Mouse (Mus musculus): ENCODE measurements around the gene Xpnpep2. TPM values are rescaled to one million over a fixed set of nuclear protein-coding genes. Genes with fewer than 3 reads are reported as not detected.

Xpnpep2 gene
- total and polyA plus RNA-seq, 3 experiments: 0.39 to 2.0 (median 1.7) TPM

DNA sequence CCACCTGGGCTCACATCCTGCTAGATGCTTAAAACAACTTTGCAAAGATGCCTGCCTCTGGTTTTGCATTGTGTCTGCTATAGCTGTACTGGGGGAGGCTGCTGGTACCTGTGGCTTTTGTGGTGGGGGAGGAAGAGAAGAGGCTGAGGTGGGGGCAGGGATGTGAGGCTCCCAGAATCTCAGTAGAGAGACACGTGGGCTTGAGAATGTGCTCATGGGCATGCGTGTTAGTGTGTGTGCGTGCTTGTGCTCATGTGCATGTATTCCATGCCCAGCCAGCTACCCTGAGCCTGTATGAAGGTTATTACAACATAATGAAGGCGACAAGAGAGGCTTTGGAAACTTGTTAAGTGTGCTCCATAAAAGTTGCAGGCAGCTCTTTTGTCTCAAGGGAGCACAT lies 28.4 kb downstream of the Xpnpep2 start:
- TF ChIP-seq CTCF (IDR thresholded peaks at IDR 0.05; ENCODE audit: low read depth, low read length): no peak
- TF ChIP-seq POLR2AphosphoS5 (IDR thresholded peaks at IDR 0.05; ENCODE audit: insufficient replicate concordance, low read depth, low read length): no peak
- Histone ChIP-seq H3K27me3 (ENCODE audit: insufficient read depth, low read length) (no peaks in the 10 kb centered on the region), H3K9me3 (replicated peaks) (no peaks in the 10 kb centered on the region), H3K36me3 (replicated peaks) (no peaks in the 10 kb centered on the region), H3K4me1 (ENCODE audit: insufficient read depth, low read depth, low read length) (peaks cover 66% of the 10 kb centered on the region), H3K4me3 (ENCODE audit: low read depth, low read length) (no peak overlapping the region)
- no peak for DNase-seq (ENCODE audit: low spot score)
- ATAC-seq (ENCODE audit: extremely low read depth, insufficient number of reproducible peaks, low FRiP score, poor library complexity, severe bottlenecking): no peak

GRCm38 (mm10) chrX:48138011-48138410 lies 29.5 kb downstream of the Xpnpep2 start:
- DNase-seq (ENCODE audit: low spot score) (no peak), ATAC-seq (ENCODE audit: extremely low read depth, insufficient number of reproducible peaks, low FRiP score, poor library complexity, severe bottlenecking) (no peak; the same call in 1 of the 2 replicates)
- Histone ChIP-seq H3K36me3 (replicated peaks) (no peaks in the 10 kb centered on the region), H3K9me3 (replicated peaks) (no peaks in the 10 kb centered on the region), H3K4me1 (ENCODE audit: insufficient read depth, low read depth, low read length) (peaks cover 76% of the 10 kb centered on the region), H3K27me3 (ENCODE audit: insufficient read depth, low read length) (no peaks in the 10 kb centered on the region), H3K4me3 (ENCODE audit: low read depth, low read length) (peak overlapping the region; percentile 16; the same call in 1 of the 2 replicates)
- TF ChIP-seq TAL1 (conservative IDR thresholded peaks at IDR 0.05; ENCODE audit: low read depth, low read length) (no peak), CTCF (IDR thresholded peaks at IDR 0.05; ENCODE audit: low read depth, low read length) (no peak), POLR2AphosphoS5 (IDR thresholded peaks at IDR 0.05; ENCODE audit: insufficient replicate concordance, low read depth, low read length) (no peak)

DNA sequence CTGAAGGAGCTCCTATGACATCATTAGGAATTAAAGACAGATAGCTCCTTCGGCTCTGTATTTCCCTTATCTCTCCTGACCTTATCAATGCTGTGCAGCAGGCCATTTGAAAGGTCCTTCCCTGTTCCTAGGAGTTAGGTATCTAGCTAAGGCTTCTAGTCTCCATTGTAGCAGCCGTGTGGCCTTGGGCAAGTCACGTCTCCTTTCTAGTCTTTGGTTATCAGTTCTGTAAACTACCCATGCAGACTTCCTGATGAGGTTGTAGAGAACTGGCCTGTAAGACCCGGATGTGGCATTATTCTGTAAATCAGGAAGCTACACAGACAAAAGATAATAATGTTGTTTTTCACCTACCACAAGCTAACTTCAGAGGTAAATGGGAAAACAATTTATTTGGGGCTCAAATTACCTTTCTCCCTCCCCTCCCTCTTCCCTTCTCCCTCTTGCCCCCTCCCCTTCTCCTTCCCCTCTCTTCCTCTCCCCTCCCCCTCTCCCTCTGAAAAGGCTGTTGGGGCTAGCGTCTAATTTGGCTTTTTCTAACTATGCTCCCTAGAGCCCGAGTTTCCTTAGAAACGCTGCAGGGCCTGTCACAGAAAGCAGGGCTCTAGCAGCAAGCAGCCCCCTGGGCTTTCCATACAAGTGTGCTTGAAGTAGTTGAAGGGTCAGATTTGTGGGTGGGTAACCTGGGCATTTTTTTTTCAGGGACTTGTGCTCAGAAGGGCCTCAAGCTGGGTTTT lies 30.2 kb downstream of the Xpnpep2 start:
- Histone ChIP-seq H3K36me3 (replicated peaks) (no peaks in the 10 kb centered on the region), H3K4me3 (ENCODE audit: low read depth, low read length) (peak overlapping the region; percentile 30; the same call in 1 of the 2 replicates), H3K27me3 (ENCODE audit: insufficient read depth, low read length) (no peaks in the 10 kb centered on the region), H3K9me3 (replicated peaks) (no peaks in the 10 kb centered on the region), H3K4me1 (ENCODE audit: insufficient read depth, low read depth, low read length) (peaks cover 82% of the 10 kb centered on the region)
- ATAC-seq (ENCODE audit: extremely low read depth, insufficient number of reproducible peaks, low FRiP score, poor library complexity, severe bottlenecking): peak; percentile 77
- TF ChIP-seq CTCF (IDR thresholded peaks at IDR 0.05; ENCODE audit: low read depth, low read length) (no peak), GATA2 (IDR thresholded peaks at IDR 0.05; ENCODE audit: borderline replicate concordance, low read depth, low read length) (no peak), POLR2AphosphoS5 (IDR thresholded peaks at IDR 0.05; ENCODE audit: insufficient replicate concordance, low read depth, low read length) (no peak), GATA1 (IDR thresholded peaks at IDR 0.05; ENCODE audit: borderline replicate concordance, low read length) (no peak), TAL1 (conservative IDR thresholded peaks at IDR 0.05; ENCODE audit: low read depth, low read length) (peak; percentile 84)
- DNase-seq (ENCODE audit: low spot score): peak; percentile 38

GRCm38 (mm10) chrX:48139368-48140285 lies 31.1 kb downstream of the Xpnpep2 start:
- DNase-seq (ENCODE audit: low spot score) (no peak), ATAC-seq (ENCODE audit: extremely low read depth, insufficient number of reproducible peaks, low FRiP score, poor library complexity, severe bottlenecking) (no peak)
- H3K36me3 ChIP-seq (replicated peaks): no peaks in the 10 kb centered on the region
- TF ChIP-seq GATA2 (IDR thresholded peaks at IDR 0.05; ENCODE audit: borderline replicate concordance, low read depth, low read length) (no peak), GATA1 (IDR thresholded peaks at IDR 0.05; ENCODE audit: borderline replicate concordance, low read length) (no peak), POLR2AphosphoS5 (IDR thresholded peaks at IDR 0.05; ENCODE audit: insufficient replicate concordance, low read depth, low read length) (no peak), TAL1 (conservative IDR thresholded peaks at IDR 0.05; ENCODE audit: low read depth, low read length) (no peak), CTCF (IDR thresholded peaks at IDR 0.05; ENCODE audit: low read depth, low read length) (no peak)
- H3K27me3 ChIP-seq (ENCODE audit: insufficient read depth, low read length): no peaks in the 10 kb centered on the region
- no peaks in the 10 kb centered on the region for H3K9me3 ChIP-seq (replicated peaks)
- H3K4me3 ChIP-seq (ENCODE audit: low read depth, low read length): peak overlapping the region; percentile 59; the same call in 1 of the 2 replicates
- peaks cover 86% of the 10 kb centered on the region for H3K4me1 ChIP-seq (ENCODE audit: insufficient read depth, low read depth, low read length)

GRCm38 (mm10) chrX:48140286-48140877 lies 31.9 kb downstream of the Xpnpep2 start:
- Histone ChIP-seq H3K4me3 (ENCODE audit: low read depth, low read length) (no peak overlapping the region; the same call in 1 of the 2 replicates), H3K27me3 (ENCODE audit: insufficient read depth, low read length) (no peaks in the 10 kb centered on the region), H3K9me3 (replicated peaks) (no peaks in the 10 kb centered on the region), H3K4me1 (ENCODE audit: insufficient read depth, low read depth, low read length) (peaks cover 81% of the 10 kb centered on the region), H3K36me3 (replicated peaks) (no peaks in the 10 kb centered on the region)
- ATAC-seq (ENCODE audit: extremely low read depth, insufficient number of reproducible peaks, low FRiP score, poor library complexity, severe bottlenecking) (no peak), DNase-seq (ENCODE audit: low spot score) (no peak)
- no peak for TF ChIP-seq GATA1 (IDR thresholded peaks at IDR 0.05; ENCODE audit: borderline replicate concordance, low read length)
- no peak for TF ChIP-seq TAL1 (conservative IDR thresholded peaks at IDR 0.05; ENCODE audit: low read depth, low read length)
- TF ChIP-seq CTCF (IDR thresholded peaks at IDR 0.05; ENCODE audit: low read depth, low read length): no peak
- TF ChIP-seq POLR2AphosphoS5 (IDR thresholded peaks at IDR 0.05; ENCODE audit: insufficient replicate concordance, low read depth, low read length): no peak
- no peak for TF ChIP-seq GATA2 (IDR thresholded peaks at IDR 0.05; ENCODE audit: borderline replicate concordance, low read depth, low read length)

- Histone ChIP-seq H3K27me3 (ENCODE audit: insufficient read depth, low read length) (no peaks in the 10 kb centered on the region), H3K36me3 (replicated peaks) (no peaks in the 10 kb centered on the region), H3K9me3 (replicated peaks) (no peaks in the 10 kb centered on the region), H3K4me1 (ENCODE audit: insufficient read depth, low read depth, low read length) (peaks cover 73% of the 10 kb centered on the region), H3K4me3 (ENCODE audit: low read depth, low read length) (no peak overlapping the region; the same call in 1 of the 2 replicates)
- 0 out of 2 replicates have a peak, but pooled peaks have one; percentile 6 for ATAC-seq (ENCODE audit: extremely low read depth, insufficient number of reproducible peaks, low FRiP score, poor library complexity, severe bottlenecking)
- no peak for TF ChIP-seq TAL1 (conservative IDR thresholded peaks at IDR 0.05; ENCODE audit: low read depth, low read length)
- no peak for TF ChIP-seq POLR2AphosphoS5 (IDR thresholded peaks at IDR 0.05; ENCODE audit: insufficient replicate concordance, low read depth, low read length)
- TF ChIP-seq GATA2 (IDR thresholded peaks at IDR 0.05; ENCODE audit: borderline replicate concordance, low read depth, low read length): no peak
- TF ChIP-seq CTCF (IDR thresholded peaks at IDR 0.05; ENCODE audit: low read depth, low read length): no peak
- TF ChIP-seq GATA1 (IDR thresholded peaks at IDR 0.05; ENCODE audit: borderline replicate concordance, low read length): no peak
- DNase-seq (ENCODE audit: low spot score): peak; percentile 30
These were observed 33.0 kb downstream of the Xpnpep2 start for GRCm38 (mm10) chrX:48141481-48141880.

Measured in G1E (cell line).